Mouse (Mus musculus): ENCODE results near the gene Eef1akmt2. TPM values are rescaled to one million over a fixed set of nuclear protein-coding genes. Genes with fewer than 3 reads are reported as not detected.

Gene Eef1akmt2
- polyA plus RNA-seq, 1 experiment from 2014 or later = 97.0 TPM

GRCm38 (mm10) chr7:132777728-132778453 lies 74.6 kb downstream of the Eef1akmt2 start:
- no peak for ATAC-seq
- Histone ChIP-seq H3K4me3 (replicated peaks; ENCODE audit: low read length) (no peak overlapping the region), H3K4me2 (ENCODE audit: low read length) (no peak overlapping the region), H3K4me1 (replicated peaks; ENCODE audit: control insufficient read depth, insufficient read depth, low read length) (peaks cover 25% of the 10 kb centered on the region), H3K27me3 (replicated peaks; ENCODE audit: control insufficient read depth, insufficient read depth, low read length) (no peaks in the 10 kb centered on the region), H3K9me3 (ENCODE audit: control insufficient read depth, low read length) (no peaks in the 10 kb centered on the region), H3K27ac (ENCODE audit: low read length) (no peak overlapping the region), H3K9ac (replicated peaks; ENCODE audit: low read depth, low read length) (no peak overlapping the region), H3K36me3 (ENCODE audit: control insufficient read depth, insufficient read depth) (no peaks in the 10 kb centered on the region)
- WGBS = 95% methylated on average over 1 of the region's 1 CpGs

Other genes with a start within 250 kb of the Eef1akmt2 start
- 26.4 and 31.2 TPM in 2 replicates for gene Lhpp, start 242.0 kb downstream of the Eef1akmt2 start, polyA plus RNA-seq (2015; fragmentation: Nextera tagmentation; extraction: Ambion mirVana)
- gene Fam53b, start 38.8 kb downstream of the Eef1akmt2 start, polyA plus RNA-seq (2015; fragmentation: Nextera tagmentation; extraction: Ambion mirVana) = 27.3 and 29.2 TPM in 2 replicates
- 38.1 and 43.5 TPM in 2 replicates for gene Abraxas2, start 6.6 kb upstream of the Eef1akmt2 start, polyA plus RNA-seq (2015; fragmentation: Nextera tagmentation; extraction: Ambion mirVana)
- gene Zranb1, start 78.5 kb upstream of the Eef1akmt2 start, polyA plus RNA-seq (2015; fragmentation: Nextera tagmentation; extraction: Ambion mirVana) = 22.6 and 22.8 TPM in 2 replicates

Measured in forebrain, embryonic 16.5 days (tissue).